Mouse (Mus musculus): ENCODE data around the gene Zfp185. TPM values are rescaled to one million over a fixed set of nuclear protein-coding genes. Genes with fewer than 3 reads are reported as not detected.

Zfp185 gene
- polyA plus RNA-seq, 1 experiment from 2014 or later = 3.6 TPM

MicroRNAs within 50 kb of the gene (microRNA counts, 519-probe panel; counts per million panel counts)
- 1,819 counts per million, percentile 15 among the panel's probes with 10 or more counts for microRNA mmu-miR-2137

Small RNAs within 50 kb of the gene (microRNA-seq; reads per million reads assigned to microRNA genes)
- 1.6 reads per million for gene Mir2137

Other genes with a start within 250 kb of the Zfp185 start
- 0.11 and 0.12 TPM in 2 replicates for gene Gabrq, start 162.2 kb upstream of the Zfp185 start, polyA plus RNA-seq (2015; fragmentation: Nextera tagmentation; extraction: Ambion mirVana)
- gene Cetn2, start 68.9 kb upstream of the Zfp185 start, polyA plus RNA-seq (2015; fragmentation: Nextera tagmentation; extraction: Ambion mirVana) = 57.8 and 58.4 TPM in 2 replicates
- 14.2 and 15.1 TPM in 2 replicates for gene Nsdhl, start 68.8 kb upstream of the Zfp185 start, polyA plus RNA-seq (2015; fragmentation: Nextera tagmentation; extraction: Ambion mirVana)
- gene Pnma5, start 49.8 kb downstream of the Zfp185 start, polyA plus RNA-seq (2015; fragmentation: Nextera tagmentation; extraction: Ambion mirVana) = not detected in 2 replicates
- gene Pnma3, start 77.4 kb downstream of the Zfp185 start, polyA plus RNA-seq (2015; fragmentation: Nextera tagmentation; extraction: Ambion mirVana) = not detected in 2 replicates
- gene Xlr4a, start 95.1 kb downstream of the Zfp185 start, polyA plus RNA-seq (2015; fragmentation: Nextera tagmentation; extraction: Ambion mirVana) = 2.6 and 4.3 TPM in 2 replicates
- 1.0 and 1.8 TPM in 2 replicates for gene Xlr3a, start 109.8 kb downstream of the Zfp185 start, polyA plus RNA-seq (2015; fragmentation: Nextera tagmentation; extraction: Ambion mirVana)
- gene Gm14685, start 129.7 kb downstream of the Zfp185 start, polyA plus RNA-seq (2015; fragmentation: Nextera tagmentation; extraction: Ambion mirVana) = 0.05 and 0.11 TPM in 2 replicates
- gene Xlr5b, start 161.5 kb downstream of the Zfp185 start, polyA plus RNA-seq (2015; fragmentation: Nextera tagmentation; extraction: Ambion mirVana) = not detected in 2 replicates
- not detected in 2 replicates for gene DXBay18, start 162.1 kb downstream of the Zfp185 start, polyA plus RNA-seq (2015; fragmentation: Nextera tagmentation; extraction: Ambion mirVana)
- not detected in 2 replicates for gene Spin2d, start 189.7 kb downstream of the Zfp185 start, polyA plus RNA-seq (2015; fragmentation: Nextera tagmentation; extraction: Ambion mirVana)
- 6.3 and 6.5 TPM in 2 replicates for gene Xlr3b, start 204.9 kb downstream of the Zfp185 start, polyA plus RNA-seq (2015; fragmentation: Nextera tagmentation; extraction: Ambion mirVana)
- gene Xlr4b, start 227.0 kb downstream of the Zfp185 start, polyA plus RNA-seq (2015; fragmentation: Nextera tagmentation; extraction: Ambion mirVana) = 2.4 and 4.1 TPM in 2 replicates
- gene F8a, start 241.0 kb downstream of the Zfp185 start, polyA plus RNA-seq (2015; fragmentation: Nextera tagmentation; extraction: Ambion mirVana) = 11.8 and 11.9 TPM in 2 replicates